Mouse (Mus musculus) embryo, embryonic 10 days (tissue): ENCODE measurements around the gene Fam155a.
"Not testable (repeated sequence)": the region's sequence is repeated elsewhere in the genome, so short reads cannot be mapped to it uniquely, and the experiment has no call there.

Source experiments
- DNase-seq: peaks from one replicate; pipeline ENCODE4 v3.0.0-alpha.2; 2015; ENCODE audit warnings: low spot score

Gene Fam155a

DNA sequence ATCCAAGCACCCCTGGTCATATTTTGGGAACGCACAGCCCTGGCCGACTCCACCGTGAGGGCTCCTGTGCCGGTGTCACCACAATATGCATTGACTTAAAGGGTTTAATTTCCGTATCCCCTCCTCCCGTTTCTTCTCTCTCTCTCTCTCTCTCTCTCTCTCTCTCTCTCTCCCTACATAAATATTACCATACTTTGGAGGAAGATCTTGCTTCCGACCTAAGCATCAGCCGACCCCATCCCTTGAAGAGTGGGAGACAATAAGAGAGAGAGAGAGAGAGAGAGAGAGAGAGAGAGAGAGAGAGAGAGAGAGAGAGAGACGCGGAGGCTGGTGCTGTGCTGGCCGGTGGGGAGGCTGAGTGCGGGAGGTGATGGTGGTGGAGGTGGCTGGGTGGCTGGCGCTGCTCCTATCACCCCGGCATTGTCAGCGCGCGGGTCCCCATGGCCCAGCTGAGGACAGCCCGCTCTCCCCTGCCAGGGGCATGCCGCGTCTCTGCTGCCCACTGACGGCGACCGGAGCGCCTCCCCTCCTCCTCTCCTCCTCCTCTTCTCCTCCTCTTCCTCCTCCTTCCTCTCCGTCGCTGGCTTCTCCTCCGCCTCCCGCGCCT, at the start of gene Fam155a:
Gene Fam155a, minus strand, starts transcription at position 163 of the 607 bp plus-strand sequence.
- peak; percentile 22 for DNase-seq

DNA sequence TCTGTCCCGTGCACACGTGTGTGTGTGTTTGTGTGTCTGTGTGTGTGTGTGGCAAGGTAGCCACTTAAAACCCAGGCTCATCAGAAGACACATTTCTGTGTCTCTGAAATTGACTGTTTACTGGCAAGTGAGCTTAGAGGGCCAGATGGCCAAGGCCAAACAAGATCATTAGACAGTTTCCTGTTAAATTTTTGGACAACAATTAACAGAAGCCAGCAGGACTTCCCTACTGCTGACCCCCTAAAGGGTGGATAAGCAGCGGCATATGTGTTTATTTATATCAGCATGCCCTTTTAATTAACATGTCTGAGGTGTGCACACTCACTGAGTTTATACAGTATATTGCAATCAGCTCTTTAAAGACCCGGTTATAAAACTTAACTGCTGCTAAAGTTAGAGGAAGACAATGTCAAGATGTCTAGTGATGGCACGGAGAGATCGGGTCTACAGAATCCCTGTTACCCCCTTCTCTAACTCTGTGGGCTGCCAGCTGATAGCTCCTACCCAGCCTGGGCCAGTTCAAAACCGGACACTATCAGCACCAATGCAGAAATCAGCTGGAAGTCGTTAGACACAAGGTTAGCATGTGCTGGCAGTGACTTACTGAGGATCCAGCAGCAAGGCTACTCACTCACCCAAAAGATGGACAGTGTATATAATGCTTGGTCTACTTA, 42.4 kb upstream of the Fam155a start:
- DNase-seq: no peak

DNA sequence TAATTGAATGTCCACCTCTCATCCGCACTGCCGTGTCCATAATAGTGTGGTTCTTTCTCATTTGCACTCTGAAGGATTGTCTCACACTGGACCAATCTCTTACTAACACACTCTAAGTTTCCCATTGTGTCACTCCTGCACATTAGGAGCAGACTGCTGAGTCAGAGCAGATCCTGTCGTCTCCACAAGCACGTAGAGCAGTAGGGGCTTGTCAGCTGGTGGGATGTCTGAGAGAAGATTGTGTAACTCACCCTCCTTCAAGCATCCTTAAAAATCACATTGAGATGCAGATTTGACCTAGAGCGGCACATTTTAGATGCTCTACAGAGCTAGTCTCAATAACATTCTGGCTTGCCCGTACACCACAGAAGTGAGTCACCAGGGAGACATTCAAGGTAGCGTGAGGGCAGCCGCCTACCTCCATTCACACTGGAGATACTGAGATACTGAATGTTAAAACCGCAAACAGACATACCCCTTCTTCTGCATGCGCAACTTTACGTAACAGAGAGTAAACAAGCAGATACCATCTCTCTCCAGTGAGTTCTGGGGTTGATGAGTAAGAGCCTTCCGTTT, 40.1 kb upstream of the Fam155a start:
- no peak for DNase-seq

DNA sequence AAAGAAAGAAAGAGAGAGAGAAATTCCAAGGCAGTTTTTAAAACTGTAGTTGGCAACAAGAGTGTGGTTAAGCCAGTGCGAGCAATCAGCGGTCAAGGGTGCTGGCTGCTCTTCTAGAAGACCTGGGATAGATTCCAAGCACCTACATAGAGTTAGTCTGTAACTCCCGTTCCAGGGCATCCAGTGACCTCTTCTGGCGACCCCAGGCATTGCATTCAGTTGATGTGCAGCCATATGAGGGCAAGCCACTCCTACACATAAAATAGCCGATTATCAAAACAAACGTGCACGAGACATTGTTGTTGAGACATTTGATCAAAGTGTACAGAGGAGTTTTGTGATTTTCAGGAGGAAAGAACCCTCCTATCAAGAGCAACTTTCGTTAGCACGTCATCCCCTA, 37.6 kb upstream of the Fam155a start:
- DNase-seq: no peak

DNA sequence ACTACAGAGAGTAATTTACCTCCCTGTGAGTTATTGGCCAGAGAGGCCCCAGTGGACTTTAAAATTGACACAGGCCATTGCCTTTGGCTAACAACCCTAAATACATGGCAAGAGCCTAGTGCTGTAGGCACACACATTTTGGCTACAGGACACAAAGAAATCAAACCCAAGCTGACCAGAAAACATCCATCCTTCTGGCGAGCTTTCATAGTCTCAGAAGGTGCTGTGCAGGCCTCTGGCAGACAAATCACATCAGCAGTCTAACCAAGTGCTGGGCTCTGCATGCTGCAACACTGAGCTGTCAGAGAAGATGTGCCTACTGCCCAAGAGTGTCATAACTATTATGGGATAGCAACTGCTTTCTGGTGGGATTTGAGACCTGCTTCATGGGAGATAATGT, 34.7 kb upstream of the Fam155a start:
- DNase-seq: no peak

DNA sequence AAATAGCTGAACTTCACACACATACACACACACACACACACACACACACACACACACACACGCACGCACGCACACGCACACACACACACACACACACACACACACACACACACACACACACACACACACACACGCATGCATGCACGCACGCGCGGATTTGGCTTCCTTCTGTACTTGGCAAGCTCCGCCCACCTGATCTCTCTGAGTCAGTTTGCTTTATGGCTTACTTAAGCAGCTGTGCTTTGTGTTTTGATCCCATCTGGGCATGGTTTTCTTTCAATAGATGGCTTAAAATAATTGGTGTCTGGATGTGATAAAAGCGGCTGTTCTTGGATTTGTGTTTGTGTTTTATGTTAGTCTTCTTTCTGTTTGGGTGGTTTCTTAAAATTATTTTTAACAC, 29.4 kb upstream of the Fam155a start:
- not testable (repeated sequence) for DNase-seq

DNA sequence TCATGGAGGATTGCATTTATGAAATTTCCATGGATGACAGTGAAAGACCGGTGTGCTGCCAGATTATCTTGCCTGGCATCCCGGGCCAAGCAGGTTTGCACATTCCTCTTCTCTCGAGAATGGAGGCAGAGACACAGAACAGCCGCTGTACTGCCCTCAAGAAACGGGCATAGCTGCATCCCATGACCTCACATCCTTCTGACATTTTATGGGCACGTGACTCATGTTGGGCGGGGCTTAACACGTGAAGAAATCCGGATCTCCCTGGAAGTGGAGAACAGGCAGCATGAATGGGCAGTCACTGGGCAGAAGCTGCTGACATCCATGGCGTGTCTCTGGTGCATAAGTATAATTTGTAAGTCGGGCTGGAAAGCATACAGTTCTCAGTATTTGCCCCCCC, 29.0 kb upstream of the Fam155a start:
- no peak for DNase-seq

DNA sequence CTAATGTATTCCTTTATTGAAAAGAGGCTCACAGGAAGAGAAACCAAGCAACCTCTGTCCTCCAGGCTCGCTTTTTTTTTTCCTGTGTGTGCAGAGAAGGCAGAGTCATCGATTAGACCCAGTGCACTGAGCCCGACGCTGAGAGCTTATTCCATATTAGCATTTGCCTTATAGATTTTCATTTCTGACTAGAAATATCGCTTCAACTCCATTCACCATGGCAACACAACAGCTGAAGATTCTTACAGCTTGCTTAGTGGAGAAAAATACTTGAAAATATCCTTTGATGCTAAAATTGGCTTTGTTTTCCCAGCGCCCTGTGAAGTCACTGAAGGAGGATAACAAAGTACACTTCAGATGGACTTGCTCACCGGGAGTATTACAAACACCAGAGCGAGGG, 26.6 kb upstream of the Fam155a start:
- no peak for DNase-seq

DNA sequence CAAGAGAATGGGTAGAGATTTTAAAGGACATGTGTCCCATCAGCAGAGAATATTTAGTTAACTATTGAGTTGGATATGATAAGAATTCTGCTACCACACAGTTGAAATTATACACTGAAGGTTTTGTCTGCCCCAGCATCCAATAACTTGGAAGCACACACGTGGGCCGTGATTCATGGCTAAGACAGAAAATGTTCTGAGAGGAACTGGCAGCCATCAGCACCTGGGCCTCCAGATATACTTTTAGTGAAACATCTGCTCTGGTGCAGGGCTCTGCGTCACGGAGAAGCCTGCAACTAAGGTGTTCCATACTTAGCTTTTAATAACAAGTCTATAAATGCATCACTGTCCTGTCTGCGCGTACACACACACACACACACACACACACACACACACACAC, 24.8 kb upstream of the Fam155a start:
- no peak for DNase-seq

DNA sequence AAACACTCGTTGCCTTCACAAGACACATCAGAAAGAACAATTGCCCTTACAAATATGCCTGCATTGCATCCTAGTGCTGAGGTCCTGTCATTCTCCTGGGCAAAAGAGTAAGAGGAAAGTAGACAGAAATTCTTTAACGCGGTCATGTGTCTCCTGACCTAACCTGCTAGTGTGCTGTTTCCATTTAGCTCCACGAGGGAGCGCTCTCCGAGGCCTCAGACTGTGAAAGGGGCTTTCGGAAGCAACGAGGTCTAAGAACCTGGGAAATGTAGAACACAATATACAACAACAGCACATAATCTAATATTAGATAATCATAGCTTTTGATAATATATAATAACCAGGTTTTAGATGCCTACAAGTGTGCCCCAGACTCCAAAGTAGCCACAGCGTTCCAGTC, 22.4 kb upstream of the Fam155a start:
- no peak for DNase-seq

DNA sequence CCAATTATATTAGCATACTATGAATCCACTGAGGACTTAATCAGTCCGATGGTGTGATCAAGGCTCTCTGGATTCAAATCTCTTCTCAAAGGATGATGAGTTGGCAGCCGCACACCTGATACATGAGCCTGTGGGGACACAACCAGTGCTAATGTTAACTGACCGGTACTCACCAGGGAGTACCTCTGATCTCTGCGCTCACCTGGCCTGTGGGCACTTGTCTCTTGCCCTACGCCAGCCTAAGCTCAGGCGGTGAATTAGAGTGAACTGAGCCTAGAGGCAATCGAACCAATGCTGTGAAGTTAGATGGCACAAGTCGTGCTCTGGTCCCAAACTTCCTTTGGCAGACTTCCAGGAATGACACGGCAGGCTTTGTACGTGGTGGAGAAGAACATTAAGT, 9.4 kb upstream of the Fam155a start:
- DNase-seq: no peak

DNA sequence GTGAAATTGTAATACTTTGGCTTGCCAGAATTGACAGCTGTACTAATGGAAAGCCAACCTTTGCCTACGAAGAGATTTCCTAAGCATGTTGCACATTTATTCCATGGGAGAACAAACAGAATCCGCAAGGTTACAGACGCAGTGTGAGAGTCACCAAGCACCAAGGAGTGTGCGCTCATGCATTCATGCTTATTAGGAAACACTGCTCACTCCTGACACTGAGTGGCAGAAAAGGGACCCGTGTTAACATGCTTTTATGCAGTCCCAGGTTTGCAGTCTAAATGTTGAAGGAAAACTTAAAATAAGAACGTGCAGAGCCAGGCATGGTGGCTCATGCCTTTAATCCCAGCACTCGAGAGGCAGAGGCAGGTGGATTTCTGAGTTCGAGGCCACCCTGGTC, 7.2 kb upstream of the Fam155a start:
- DNase-seq: no peak

DNA sequence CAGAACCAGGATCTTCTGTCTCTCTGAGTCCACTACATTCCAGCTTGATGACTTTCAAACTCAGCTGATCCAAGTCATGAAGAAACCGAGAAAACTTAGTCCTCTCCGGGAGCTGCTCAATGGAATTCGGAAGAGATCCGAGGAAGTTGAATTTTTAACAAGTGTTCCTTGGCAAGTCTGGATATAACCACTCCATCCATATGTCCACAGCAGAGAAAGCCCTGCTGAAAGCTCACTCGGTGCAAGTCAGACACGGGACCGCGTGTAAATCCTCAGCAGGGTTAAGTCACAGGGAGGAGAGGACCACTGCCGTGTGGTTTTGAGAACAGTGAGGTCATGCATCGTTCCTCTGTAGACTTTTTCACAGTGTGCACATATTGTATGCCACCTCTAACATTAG, 5.9 kb upstream of the Fam155a start:
- no peak for DNase-seq

DNA sequence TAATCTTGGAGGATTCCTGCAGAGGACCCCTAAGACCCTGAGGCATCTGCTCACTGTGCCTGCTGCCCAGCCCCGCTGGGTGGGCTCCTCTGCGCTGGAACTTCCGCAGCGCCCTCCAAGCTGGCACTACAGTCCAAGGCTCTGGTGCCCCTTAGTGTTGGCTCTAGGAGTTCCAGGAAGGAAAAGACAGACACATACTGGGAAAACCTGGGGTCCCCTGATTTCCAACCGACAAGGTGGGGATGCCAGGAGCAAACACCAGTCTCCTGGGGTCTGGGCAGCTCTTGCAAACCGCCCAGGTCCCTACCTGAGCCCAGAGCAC, 1.5 kb upstream of the Fam155a start:
- peak; percentile 17 for DNase-seq

DNA sequence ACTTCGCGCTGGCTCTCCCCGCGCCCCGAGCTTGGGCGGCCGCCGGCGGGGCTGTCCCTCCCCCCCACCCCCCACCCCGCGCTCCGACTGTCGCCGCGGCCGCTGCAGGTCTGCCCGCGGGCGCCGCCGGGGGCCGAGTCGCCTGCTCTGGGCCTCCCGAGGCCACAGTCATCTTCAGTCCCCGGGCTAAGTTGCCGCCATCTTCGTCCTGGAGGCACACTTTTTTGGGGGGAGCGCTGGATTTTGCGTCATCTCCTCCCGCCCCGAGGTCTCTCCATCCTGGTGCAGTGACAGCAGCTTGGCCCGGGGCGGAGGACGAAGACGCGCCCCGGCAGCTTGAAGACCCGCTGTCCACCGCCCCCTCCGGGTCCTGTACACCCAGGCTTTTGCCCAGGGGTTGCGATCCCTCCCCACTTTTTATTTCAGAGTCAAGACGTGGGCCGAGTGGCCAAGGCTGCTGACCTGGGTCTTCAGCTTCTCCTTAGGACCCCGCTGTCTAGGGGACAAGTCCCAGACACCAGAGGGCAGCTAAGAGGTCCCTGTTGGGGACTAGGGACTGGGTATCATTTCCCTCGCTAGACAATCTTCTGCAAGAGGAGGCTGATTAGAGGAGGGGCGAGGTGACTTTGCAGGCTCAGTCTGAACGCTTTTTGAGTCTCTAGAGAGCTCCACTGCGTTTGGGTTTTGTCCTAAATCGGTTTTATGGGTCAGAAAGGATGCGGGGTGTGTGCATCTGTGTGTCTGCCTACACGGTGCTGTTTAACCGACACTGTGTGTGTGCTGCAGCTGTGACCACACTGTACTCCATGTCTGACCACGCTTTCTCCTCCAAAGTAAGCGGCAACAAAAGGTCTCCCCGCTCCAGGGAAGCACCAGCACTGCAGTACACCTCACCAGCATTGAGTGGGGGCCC, 901 bp upstream of the Fam155a start:
- DNase-seq: peak; percentile 33

DNA sequence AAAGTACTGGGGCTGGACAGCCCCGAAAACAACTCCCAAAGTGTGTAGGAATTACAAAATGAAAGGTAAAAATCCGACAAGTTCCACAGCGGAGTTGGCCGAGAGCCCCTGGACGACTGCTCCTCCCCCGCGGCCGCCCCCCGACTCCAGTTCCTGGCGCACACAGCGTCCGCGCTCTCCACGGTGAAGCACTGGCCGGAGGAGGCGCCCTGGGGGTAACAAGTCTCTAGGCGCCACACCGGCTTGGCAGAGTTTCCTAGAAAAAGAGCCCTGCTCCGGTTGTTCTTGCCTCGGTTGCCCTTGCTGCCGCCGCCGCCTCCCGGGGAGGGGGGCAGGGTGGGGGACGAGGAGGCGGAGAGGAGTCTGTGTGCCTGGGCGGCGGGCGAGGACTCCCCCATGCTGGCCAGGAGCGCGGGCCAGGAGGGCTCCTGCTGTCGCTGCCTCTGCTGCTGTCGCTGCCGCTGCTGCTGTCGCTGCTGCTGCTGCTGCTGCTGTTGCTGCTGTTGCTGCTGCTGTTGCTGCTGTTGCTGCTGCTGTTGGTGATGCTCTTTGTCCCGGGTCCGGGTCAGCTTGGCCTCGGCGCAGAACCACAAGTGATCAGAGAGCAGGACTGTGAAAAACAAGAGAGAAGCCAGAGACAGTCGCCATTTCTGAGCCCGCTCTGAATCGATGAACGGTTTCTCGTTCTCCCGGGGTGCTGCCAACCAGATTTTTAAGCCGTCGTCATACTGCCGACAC, 531 bp downstream of the Fam155a start:
- peak; percentile 62 for DNase-seq

DNA sequence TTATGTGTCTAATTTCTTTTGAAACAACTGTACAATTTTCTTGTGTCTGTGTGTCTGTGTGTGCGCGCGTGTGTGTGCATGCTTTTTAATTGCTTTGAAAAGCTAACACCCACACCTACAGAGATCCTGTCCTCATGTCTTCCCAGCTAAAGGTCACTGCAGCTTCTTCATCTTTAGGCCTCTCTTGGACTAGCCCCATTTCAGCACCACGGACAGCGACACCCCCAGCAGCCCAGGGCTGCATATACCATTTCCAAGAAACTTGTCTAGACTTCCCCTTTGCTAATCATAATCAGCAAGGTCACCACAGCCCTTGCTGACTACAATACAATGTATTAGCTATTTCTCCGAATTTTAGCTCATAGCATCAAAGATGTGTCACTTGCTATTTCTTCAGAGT, 1.9 kb downstream of the Fam155a start:
- DNase-seq: peak; percentile 91

DNA sequence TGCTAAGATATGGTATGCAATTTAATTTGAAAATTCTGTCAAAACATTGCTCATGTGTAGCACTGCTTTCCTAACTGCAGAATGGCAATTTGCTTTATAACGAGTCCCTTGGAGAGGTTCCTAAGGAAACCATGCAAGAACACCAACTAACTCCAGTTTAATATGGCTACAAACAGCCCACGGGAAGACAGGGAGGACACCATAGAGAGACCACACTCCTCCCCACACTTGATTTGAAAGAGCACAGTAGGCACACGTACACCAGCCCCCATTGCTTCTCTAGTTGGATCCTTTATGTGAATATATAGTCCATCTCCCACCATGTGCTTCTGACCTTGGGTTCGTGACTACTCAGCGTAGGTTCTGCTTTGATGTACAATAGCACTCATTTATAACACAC, 35.8 kb downstream of the Fam155a start:
- no peak for DNase-seq

DNA sequence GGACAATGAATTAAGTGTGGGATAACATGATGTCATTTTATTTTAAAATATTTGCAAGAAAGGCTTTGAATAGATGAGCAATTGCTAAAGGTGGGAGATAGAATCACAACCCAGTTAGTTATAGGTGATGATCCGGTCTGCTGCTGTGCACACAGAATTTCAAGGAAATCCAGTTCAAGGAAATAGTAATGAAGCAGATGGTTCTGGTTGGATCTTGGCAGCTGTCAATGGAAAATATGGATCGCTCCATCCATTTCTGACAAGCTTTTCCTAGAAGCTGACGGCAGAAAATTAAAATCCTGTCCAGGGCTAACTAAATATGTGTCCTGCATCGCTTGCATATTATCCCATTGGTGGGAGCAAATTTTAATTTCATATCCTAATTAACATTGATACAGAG, 61.2 kb downstream of the Fam155a start:
- no peak for DNase-seq

DNA sequence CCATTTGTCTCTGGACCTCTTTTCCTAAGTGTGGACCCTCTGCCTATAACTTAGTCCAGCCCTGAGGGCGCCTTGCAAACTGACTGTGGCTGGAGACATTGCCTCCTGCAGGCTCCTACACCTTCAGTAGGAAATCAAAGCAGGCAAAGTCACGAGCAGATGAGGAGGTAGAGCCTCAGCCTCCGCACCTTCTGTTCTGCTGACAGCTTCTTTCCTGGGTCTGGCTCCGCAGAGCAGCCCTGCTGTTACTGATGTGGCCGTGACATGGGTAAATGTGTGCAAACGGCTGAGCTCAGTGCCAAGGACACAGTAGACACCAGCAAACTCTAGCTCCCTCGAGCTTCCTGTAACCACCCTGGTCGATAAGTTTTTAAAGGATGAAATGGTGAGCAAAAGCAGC, 63.5 kb downstream of the Fam155a start:
- DNase-seq: no peak

DNA sequence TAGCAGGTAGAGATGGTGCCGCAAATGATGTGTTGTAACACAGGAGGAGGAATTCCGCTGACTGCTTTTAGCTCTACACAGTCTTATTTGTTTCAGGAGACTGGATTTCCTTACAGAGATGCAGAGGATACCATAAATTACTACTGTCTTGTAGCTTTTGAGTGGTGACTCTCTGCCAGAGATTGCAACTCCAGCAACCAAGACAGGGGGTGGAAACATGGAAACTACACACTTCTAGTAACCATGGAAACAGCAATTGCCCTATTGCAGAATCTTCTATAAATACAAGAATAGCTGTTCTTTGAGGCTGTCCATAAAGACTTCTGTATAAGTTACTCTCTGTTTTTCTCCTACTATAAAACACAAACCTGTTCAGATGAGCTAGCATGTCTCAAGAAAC, 76.2 kb downstream of the Fam155a start:
- no peak for DNase-seq

DNA sequence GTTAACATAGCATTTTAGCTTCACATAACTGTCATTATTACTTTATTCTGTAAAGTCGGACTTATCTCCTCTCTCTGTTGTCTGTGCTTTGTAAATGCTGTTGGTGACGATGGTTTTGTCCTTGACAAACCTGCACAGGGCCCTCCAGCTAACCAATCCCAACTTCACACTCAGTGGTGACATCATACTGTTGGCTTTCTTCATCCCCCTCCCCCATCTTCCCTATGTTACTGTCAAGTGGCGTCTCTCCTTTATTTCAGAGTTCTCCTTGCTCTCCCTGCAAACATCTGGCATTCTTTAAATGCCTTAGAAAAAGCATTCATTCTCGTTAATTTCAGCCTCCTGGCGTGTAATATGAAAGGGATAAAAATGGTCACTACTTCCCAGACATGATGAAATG, 78.6 kb downstream of the Fam155a start:
- no peak for DNase-seq
